Mouse (Mus musculus): ENCODE measurements around the gene Ift81. TPM values are rescaled to one million over a fixed set of nuclear protein-coding genes. Genes with fewer than 3 reads are reported as not detected.
A peak's percentile ranks its signal among the peaks of the same experiment; 100 is the strongest.
"Not testable (repeated sequence)": the region's sequence is repeated elsewhere in the genome, so short reads cannot be mapped to it uniquely, and the experiment has no call there.

Ift81 gene
- 0.72 and 0.89 TPM in 2 replicates for polyA plus RNA-seq (2012; rRNA removed)

GRCm38 (mm10) chr5:122613908-122614732, at the start of gene Ift81:
Gene Ift81, minus strand, starts transcription at chr5:122614518.
- WGBS = 3% methylated on average over 67 of the region's 67 CpGs
- peak; percentile 62 for DNase-seq (ENCODE audit: low read depth, low spot score)

GRCm38 (mm10) chr5:122662501-122662900, 48.2 kb upstream of the Ift81 start:
- no peak for DNase-seq (ENCODE audit: low read depth, low spot score)

GRCm38 (mm10) chr5:122656808-122657207, 42.5 kb upstream of the Ift81 start:
- DNase-seq (ENCODE audit: low read depth, low spot score) = no peak
- WGBS = 51% methylated on average over 12 of the region's 12 CpGs

More at GRCm38 (mm10) chr5:122662501-122662900, 48.2 kb upstream of the Ift81 start:
- 68% methylated on average over 6 of the region's 6 CpGs for WGBS

GRCm38 (mm10) chr5:122654268-122654573, 39.9 kb upstream of the Ift81 start:
- DNase-seq (ENCODE audit: low read depth, low spot score) = no peak
- 61% methylated on average over 5 of the region's 5 CpGs for WGBS

- 67% methylated on average over 15 of the region's 15 CpGs for WGBS
- no peak for DNase-seq (ENCODE audit: low read depth, low spot score)
Observed at GRCm38 (mm10) chr5:122653446-122654267, 39.3 kb upstream of the Ift81 start.

GRCm38 (mm10) chr5:122653112-122653445, 38.8 kb upstream of the Ift81 start:
- WGBS = 69% methylated on average over 10 of the region's 10 CpGs
- DNase-seq (ENCODE audit: low read depth, low spot score) = no peak

- DNase-seq (ENCODE audit: low read depth, low spot score) = no peak
- 71% methylated on average over 7 of the region's 7 CpGs for WGBS
Observed at GRCm38 (mm10) chr5:122652506-122652905, 38.2 kb upstream of the Ift81 start.

- DNase-seq (ENCODE audit: low read depth, low spot score) = no peak
- 81% methylated on average over 8 of the region's 8 CpGs for WGBS
Observed at GRCm38 (mm10) chr5:122650100-122650499, 35.8 kb upstream of the Ift81 start.

- WGBS = 82% methylated on average over 8 of the region's 8 CpGs
- DNase-seq (ENCODE audit: low read depth, low spot score) = no peak
Observed at GRCm38 (mm10) chr5:122649264-122649663, 34.9 kb upstream of the Ift81 start.

GRCm38 (mm10) chr5:122647952-122648374, 33.6 kb upstream of the Ift81 start:
- DNase-seq (ENCODE audit: low read depth, low spot score) = not testable (repeated sequence)
- WGBS = 94% methylated on average over 14 of the region's 14 CpGs

- WGBS = 69% methylated on average over 9 of the region's 9 CpGs
- DNase-seq (ENCODE audit: low read depth, low spot score) = no peak
Observed at GRCm38 (mm10) chr5:122647256-122647924, 33.1 kb upstream of the Ift81 start.

- 88% methylated on average over 11 of the region's 11 CpGs for WGBS
Observed at GRCm38 (mm10) chr5:122646050-122646449, 31.7 kb upstream of the Ift81 start.

GRCm38 (mm10) chr5:122645290-122645689, 31.0 kb upstream of the Ift81 start:
- DNase-seq (ENCODE audit: low read depth, low spot score) = no peak
- 74% methylated on average over 6 of the region's 6 CpGs for WGBS

More at GRCm38 (mm10) chr5:122646050-122646449, 31.7 kb upstream of the Ift81 start:
- no peak for DNase-seq (ENCODE audit: low read depth, low spot score)

GRCm38 (mm10) chr5:122644111-122644607, 29.8 kb upstream of the Ift81 start:
- 27% methylated on average over 15 of the region's 15 CpGs for WGBS
- no peak for DNase-seq (ENCODE audit: low read depth, low spot score)

GRCm38 (mm10) chr5:122643701-122644100, 29.4 kb upstream of the Ift81 start, which contains the start of gene P2rx7:
Gene P2rx7, plus strand, starts transcription at chr5:122643911.
- DNase-seq (ENCODE audit: low read depth, low spot score) = no peak
- WGBS = 32% methylated on average over 12 of the region's 12 CpGs

- 86% methylated on average over 5 of the region's 5 CpGs for WGBS
- DNase-seq (ENCODE audit: low read depth, low spot score) = no peak
Observed at GRCm38 (mm10) chr5:122639986-122640385, 25.7 kb upstream of the Ift81 start.

GRCm38 (mm10) chr5:122639517-122639916, 25.2 kb upstream of the Ift81 start:
- DNase-seq (ENCODE audit: low read depth, low spot score) = no peak
- WGBS = 91% methylated on average over 4 of the region's 4 CpGs

GRCm38 (mm10) chr5:122638296-122638695, 24.0 kb upstream of the Ift81 start:
- DNase-seq (ENCODE audit: low read depth, low spot score) = no peak
- 72% methylated on average over 2 of the region's 2 CpGs for WGBS

- no peak for DNase-seq (ENCODE audit: low read depth, low spot score)
- WGBS = 18% methylated on average over 16 of the region's 16 CpGs
Observed at GRCm38 (mm10) chr5:122636958-122637357, 22.6 kb upstream of the Ift81 start.

- no peak for DNase-seq (ENCODE audit: low read depth, low spot score)
- 70% methylated on average over 9 of the region's 9 CpGs for WGBS
Observed at GRCm38 (mm10) chr5:122636308-122636707, 22.0 kb upstream of the Ift81 start.

Data from large intestine, adult 2 months (tissue).